19 mouse cellular contexts compared by ENCODE assay signal in genomic region chr4:145304109-145304508, GRCm38 (mm10). TPM values are rescaled to one million over a fixed set of nuclear protein-coding genes. Genes with fewer than 3 reads are reported as not detected.
A peak's percentile ranks its signal among the peaks of the same experiment; 100 is the strongest.
DNase-seq lines count a peak whose midpoint lies in the region; ATAC-seq lines count a peak whose summit lies in the region.
"Had no signal": no experiment of that assay in that cellular context is flagged by ENCODE, and none has a peak within 500 bp of the region (broad histone marks: within the 10 kb centered on the region; RNA-seq: fewer than 3 reads in every experiment).

No protein-coding gene starts in this region.

- 31% methylated on average over 4 of the region's 4 CpGs for WGBS in forebrain, embryonic 14.5 days
- 83% methylated on average over 4 of the region's 4 CpGs for WGBS in forebrain, embryonic 10.5 days
- WGBS in neural tube, embryonic 11.5 days, result 84% methylated on average over 4 of the region's 4 CpGs
- 63% methylated on average over 4 of the region's 4 CpGs for WGBS in neural tube, embryonic 15.5 days

- no peak overlapping the region for H3K27ac ChIP-seq in forebrain, embryonic 14.5 days (ENCODE audit: low read depth, low read length)
- no peak overlapping the region for H3K27ac ChIP-seq in forebrain, embryonic 10.5 days
- H3K27ac ChIP-seq in neural tube, embryonic 11.5 days (ENCODE audit: low read depth, low read length), result no peak overlapping the region
- H3K27ac ChIP-seq in neural tube, embryonic 15.5 days (replicated peaks), result no peak overlapping the region
- H3K27ac ChIP-seq: gastrocnemius, adult 2 months; heart, embryonic 15.5 days; limb, embryonic 10.5 days; midbrain, embryonic 12.5 days had no signal

- no peak overlapping the region for H3K4me2 ChIP-seq in forebrain, embryonic 14.5 days (ENCODE audit: low read length)
- H3K4me2 ChIP-seq in neural tube, embryonic 11.5 days (ENCODE audit: low read depth), result no peak overlapping the region
- H3K4me2 ChIP-seq in neural tube, embryonic 15.5 days, result no peak overlapping the region
- H3K4me2 ChIP-seq: heart, embryonic 15.5 days; liver, embryonic 11.5 days; midbrain, embryonic 12.5 days had no signal

- peak; percentile 71 for DNase-seq in forebrain, embryonic 14.5 days (ENCODE audit: low spot score)
- DNase-seq in forebrain, embryonic 10.5 days (ENCODE audit: extremely low spot score, low spot score), result no peak
- DNase-seq in neural tube, embryonic 11.5 days (ENCODE audit: low spot score), result no peak
- DNase-seq in layer of hippocampus, adult 11-12 months (ENCODE audit: low spot score), result peak; percentile 47
- no peak for DNase-seq in yolk sac, embryonic 10.5 days (ENCODE audit: low spot score)
- DNase-seq in kidney, postnatal 10 days, result no peak
- DNase-seq: adrenal gland, adult 8-10 months; B cell, adult 2 months; cerebellum, adult 18-20 months; gastrocnemius, adult 2 months; kidney, adult 18-20 months; kidney, postnatal 14 days; lung, adult 2 months; lung, postnatal 36 days had no signal

- no peaks in the 10 kb centered on the region for H3K9me3 ChIP-seq in forebrain, embryonic 14.5 days (replicated peaks; ENCODE audit: control insufficient read depth, low read length)
- H3K9me3 ChIP-seq in forebrain, embryonic 10.5 days, result no peaks in the 10 kb centered on the region
- H3K9me3 ChIP-seq in neural tube, embryonic 11.5 days (ENCODE audit: control insufficient read depth, low read length), result no peaks in the 10 kb centered on the region
- H3K9me3 ChIP-seq in neural tube, embryonic 15.5 days (replicated peaks), result no peaks in the 10 kb centered on the region
- H3K9me3 ChIP-seq: heart, embryonic 15.5 days; limb, embryonic 10.5 days; midbrain, embryonic 12.5 days had no signal

- no peaks in the 10 kb centered on the region for H3K4me1 ChIP-seq in forebrain, embryonic 14.5 days (ENCODE audit: control insufficient read depth, insufficient read depth, low read length)
- no peaks in the 10 kb centered on the region for H3K4me1 ChIP-seq in forebrain, embryonic 10.5 days
- no peaks in the 10 kb centered on the region for H3K4me1 ChIP-seq in neural tube, embryonic 11.5 days (ENCODE audit: control insufficient read depth, insufficient read depth, low read length)
- no peaks in the 10 kb centered on the region for H3K4me1 ChIP-seq in neural tube, embryonic 15.5 days
- H3K4me1 ChIP-seq: heart, embryonic 15.5 days; midbrain, embryonic 12.5 days had no signal

- no peaks in the 10 kb centered on the region for H3K36me3 ChIP-seq in forebrain, embryonic 14.5 days (ENCODE audit: control insufficient read depth, insufficient read depth, low read length)
- H3K36me3 ChIP-seq in forebrain, embryonic 10.5 days (replicated peaks), result no peaks in the 10 kb centered on the region
- H3K36me3 ChIP-seq in neural tube, embryonic 11.5 days (ENCODE audit: control insufficient read depth, insufficient read depth, low read length), result no peaks in the 10 kb centered on the region
- H3K36me3 ChIP-seq in neural tube, embryonic 15.5 days, result no peaks in the 10 kb centered on the region
- H3K36me3 ChIP-seq: heart, embryonic 15.5 days; limb, embryonic 10.5 days; midbrain, embryonic 12.5 days had no signal

- peak; percentile 75; the same call in 1 of the 2 replicates for ATAC-seq in forebrain, embryonic 14.5 days
- 0 out of 2 replicates have a peak, but pooled peaks have one; percentile 13 for ATAC-seq in neural tube, embryonic 11.5 days (ENCODE audit: insufficient read depth, low FRiP score, low TSS enrichment)
- ATAC-seq in neural tube, embryonic 15.5 days (ENCODE audit: low FRiP score), result no peak; the same call in 1 of the 2 replicates

- H3K27me3 ChIP-seq in forebrain, embryonic 14.5 days (replicated peaks; ENCODE audit: control insufficient read depth, insufficient read depth, low read length), result no peaks in the 10 kb centered on the region
- H3K27me3 ChIP-seq in forebrain, embryonic 10.5 days (ENCODE audit: poor library complexity, severe bottlenecking), result no peaks in the 10 kb centered on the region
- H3K27me3 ChIP-seq in neural tube, embryonic 11.5 days (ENCODE audit: control insufficient read depth, insufficient read depth, low read length), result no peaks in the 10 kb centered on the region
- no peaks in the 10 kb centered on the region for H3K27me3 ChIP-seq in neural tube, embryonic 15.5 days (replicated peaks)
- H3K27me3 ChIP-seq: heart, embryonic 15.5 days; midbrain, embryonic 12.5 days had no signal

- H3K4me3 ChIP-seq in forebrain, embryonic 14.5 days (ENCODE audit: low read depth, low read length), result no peak overlapping the region
- H3K4me3 ChIP-seq in forebrain, embryonic 10.5 days, result no peak overlapping the region
- no peak overlapping the region for H3K4me3 ChIP-seq in neural tube, embryonic 11.5 days (ENCODE audit: low read depth, low read length)
- H3K4me3 ChIP-seq in neural tube, embryonic 15.5 days (replicated peaks), result no peak overlapping the region
- H3K4me3 ChIP-seq: gastrocnemius, adult 2 months; heart, embryonic 15.5 days; limb, embryonic 10.5 days; midbrain, embryonic 12.5 days had no signal

- H3K9ac ChIP-seq in forebrain, embryonic 14.5 days (ENCODE audit: low read length), result no peak overlapping the region
- H3K9ac ChIP-seq in neural tube, embryonic 11.5 days (ENCODE audit: low read length), result no peak overlapping the region
- H3K9ac ChIP-seq in neural tube, embryonic 15.5 days (replicated peaks), result no peak overlapping the region
- H3K9ac ChIP-seq: heart, embryonic 15.5 days; midbrain, embryonic 12.5 days had no signal

RNA-seq across cellular contexts. Expression of gene Tnfrsf8, which starts 10.9 kb away (rescaled TPM):
- polyA plus RNA-seq in forebrain, embryonic 14.5 days (2014; fragmentation: Nextera tagmentation; extraction: Ambion mirVana), result 0.09 and 0.15 TPM in 2 replicates
- polyA plus RNA-seq in forebrain, embryonic 10.5 days (2016; fragmentation: Nextera tagmentation; extraction: Ambion mirVana), result 0.05 TPM in 1 of 2 replicates, not detected in the other
- 0.21 TPM in 1 of 2 replicates, not detected in the other for polyA plus RNA-seq in neural tube, embryonic 11.5 days (2014; fragmentation: Nextera tagmentation; extraction: Ambion mirVana)
- polyA plus RNA-seq in neural tube, embryonic 15.5 days (2015; fragmentation: Nextera tagmentation; extraction: Ambion mirVana), result 0.14 and 2.7 TPM in 2 replicates
- polyA plus RNA-seq: liver, embryonic 11.5 days; midbrain, embryonic 12.5 days had no signal

RNA-seq across cellular contexts. Expression of gene Tnfrsf1b, which starts 57.4 kb away (rescaled TPM):
- 1.9 and 2.6 TPM in 2 replicates for polyA plus RNA-seq in forebrain, embryonic 14.5 days (2014; fragmentation: Nextera tagmentation; extraction: Ambion mirVana)
- polyA plus RNA-seq in forebrain, embryonic 10.5 days (2016; fragmentation: Nextera tagmentation; extraction: Ambion mirVana), result 2.1 and 2.5 TPM in 2 replicates
- 2.0 and 2.1 TPM in 2 replicates for polyA plus RNA-seq in neural tube, embryonic 11.5 days (2014; fragmentation: Nextera tagmentation; extraction: Ambion mirVana)
- 4.5 and 6.9 TPM in 2 replicates for polyA plus RNA-seq in neural tube, embryonic 15.5 days (2015; fragmentation: Nextera tagmentation; extraction: Ambion mirVana)

Comparison
In these comparisons a context has a peak if more than half of its experiments do, and no peak if none do; other contexts are left out.
1. DNase-seq: peak in forebrain, embryonic 14.5 days (single experiment) and layer of hippocampus, adult 11-12 months (single experiment); none in forebrain, embryonic 10.5 days (single experiment), neural tube, embryonic 11.5 days (single experiment), yolk sac, embryonic 10.5 days (single experiment) and kidney, postnatal 10 days (single experiment).